Mouse (Mus musculus) brain, embryonic 14.5 days (tissue): ENCODE measurements around the gene Zfp62.

Source experiments
- CTCF ChIP-seq: fragments of 200-500 bp; IDR thresholded peaks from 2 replicates; pipeline ENCODE4 v1.5.1; 2012; ENCODE audit warnings: inconsistent platforms, mild to moderate bottlenecking, moderate library complexity, borderline replicate concordance; ENCODE audit not compliant: insufficient read depth, insufficient read length; ENCODE audit errors: extremely low read depth
- POLR2A ChIP-seq: fragments of 200-500 bp; IDR thresholded peaks from 2 replicates; pipeline ENCODE4 v1.6.1; 2012; ENCODE audit warnings: mild to moderate bottlenecking, inconsistent platforms, borderline replicate concordance; ENCODE audit not compliant: poor library complexity, insufficient read depth, insufficient read length, severe bottlenecking; ENCODE audit errors: extremely low read depth

DNA sequence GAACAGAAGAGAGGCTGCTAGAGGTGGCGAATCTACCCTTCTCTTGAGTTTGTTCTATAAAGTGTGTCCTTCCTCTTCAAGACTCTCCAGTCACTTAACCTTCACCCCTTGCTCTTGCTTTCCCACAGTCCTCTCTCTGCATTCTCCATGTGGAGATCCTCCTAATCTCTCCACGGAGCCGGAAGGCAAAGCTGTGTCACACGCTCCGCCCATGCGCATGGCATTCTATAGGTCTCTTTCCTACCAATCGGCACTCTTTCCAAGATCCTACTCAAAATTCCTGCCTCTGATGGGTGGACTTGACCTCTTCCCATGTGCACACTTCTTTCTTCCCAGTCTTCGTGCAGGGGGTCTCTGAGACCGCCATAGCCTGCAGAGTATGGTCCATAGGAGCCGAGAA lies 15.4 kb upstream of the Zfp62 start:
- TF ChIP-seq CTCF (no peak), POLR2A (no peak)
